Mouse (Mus musculus) brain, embryonic 14.5 days (tissue): ENCODE data around the gene Ppox.

Experiments used
- CTCF ChIP-seq: fragments of 200-500 bp; IDR thresholded peaks from 2 replicates; pipeline ENCODE4 v1.5.1; 2012; ENCODE audit warnings: inconsistent platforms, mild to moderate bottlenecking, moderate library complexity, borderline replicate concordance; ENCODE audit not compliant: insufficient read depth, insufficient read length; ENCODE audit errors: extremely low read depth
- POLR2A ChIP-seq: fragments of 200-500 bp; IDR thresholded peaks from 2 replicates; pipeline ENCODE4 v1.6.1; 2012; ENCODE audit warnings: mild to moderate bottlenecking, inconsistent platforms, borderline replicate concordance; ENCODE audit not compliant: poor library complexity, insufficient read depth, insufficient read length, severe bottlenecking; ENCODE audit errors: extremely low read depth

DNA sequence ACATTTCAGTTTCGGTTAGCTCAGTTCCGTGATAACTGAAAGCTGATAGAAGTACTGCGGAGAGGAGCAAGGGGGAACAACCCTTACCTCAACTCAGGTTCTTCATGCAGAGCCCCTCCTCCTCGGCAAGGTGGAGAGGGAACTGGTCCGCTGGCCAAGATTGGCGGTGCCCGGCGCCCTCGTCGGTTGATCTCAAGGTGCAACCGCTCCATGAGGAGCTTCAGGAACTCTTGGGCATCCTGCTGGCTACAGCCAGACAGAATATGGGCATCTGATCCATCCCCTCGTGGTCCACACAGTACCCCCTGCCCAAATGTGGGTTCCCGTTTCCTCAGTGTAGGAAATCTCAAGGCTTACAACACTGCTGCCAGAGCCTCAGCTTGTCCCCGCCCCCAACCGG lies 3.5 kb upstream of the Ppox start:
- TF ChIP-seq CTCF (no peak), POLR2A (no peak)
